Mouse (Mus musculus) megakaryocyte, adult 5-6 weeks (primary cell): ENCODE results near the gene Hipk2. TPM values are rescaled to one million over a fixed set of nuclear protein-coding genes. Genes with fewer than 3 reads are reported as not detected.

Experiments
- ATAC-seq: 2 replicates; pipeline ENCODE4 v1.8.0; 2016; ENCODE audit warnings: mild to moderate bottlenecking, inconsistent platforms; ENCODE audit not compliant: poor library complexity, severe bottlenecking
- total RNA-seq, 2 experiments: library from RNA; stranded (forward) in 1 of 2; stranded (reverse) in 1 of 2; fragments of 153-499, 151-499 nt in 1 of 2; fragments of 221-1000, 200-1000 nt in 1 of 2; gene quantifications; 2 replicates each; pipeline versions ENCODE4 v1.2.3 to v1.2.4; 2015 to 2017

The Hipk2 gene
- total RNA-seq, 2 experiments from 2014 or later, result 9.5 to 54.5 TPM

DNA sequence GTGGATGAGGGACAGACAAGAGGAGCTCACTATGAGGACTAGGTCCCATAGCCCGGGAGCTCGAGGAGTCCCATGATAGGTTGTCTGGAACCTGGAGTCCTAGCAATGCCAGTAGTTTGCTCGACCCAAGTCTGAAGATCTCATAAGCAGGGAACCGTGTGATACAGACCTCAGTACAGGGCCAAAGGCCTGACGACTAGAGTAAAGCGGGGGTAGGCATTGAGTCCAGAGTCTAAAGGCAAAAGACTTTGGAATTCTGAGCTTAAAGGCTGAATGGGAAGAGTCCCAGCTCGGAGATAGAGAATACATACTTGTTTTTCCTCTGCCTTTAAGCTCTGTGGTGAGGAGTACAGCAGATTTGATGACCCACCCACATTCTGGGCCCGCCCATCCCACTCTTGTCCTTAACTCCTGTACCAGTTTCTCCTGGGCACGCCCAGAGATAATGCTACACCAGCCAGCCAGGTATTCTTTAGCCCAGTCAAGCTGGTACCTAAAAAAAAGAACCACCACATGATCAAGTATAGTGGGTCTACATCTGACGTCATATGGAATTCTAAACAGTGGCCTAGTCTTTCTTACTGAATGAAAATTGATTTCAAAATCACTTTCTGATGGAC lies 27.0 kb upstream of the Hipk2 start:
- ATAC-seq, result no peak

DNA sequence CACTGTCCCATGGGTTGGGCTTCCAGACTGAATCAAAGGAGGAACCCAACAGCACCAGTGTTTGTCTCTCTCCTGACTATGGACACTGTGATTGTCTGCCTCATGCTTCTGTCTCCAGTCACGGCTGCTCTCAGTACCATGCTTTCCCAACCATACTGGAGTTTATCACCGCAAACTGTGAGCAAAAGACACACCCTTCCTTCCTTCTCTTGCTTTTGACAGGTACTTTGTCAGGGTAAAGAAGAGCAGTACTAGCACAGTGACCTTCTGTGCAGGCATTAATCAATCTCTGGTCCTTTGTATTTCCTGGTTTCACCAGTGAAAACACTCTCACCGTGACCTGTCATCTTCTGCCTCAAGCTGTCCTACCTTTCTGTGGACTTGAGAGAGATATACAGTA lies 25.7 kb upstream of the Hipk2 start:
- ATAC-seq, result peak; percentile 28; the same call in 1 of the 2 replicates

GRCm38 (mm10) chr6:38901152-38901551 lies 25.2 kb upstream of the Hipk2 start:
- peak; percentile 75 for ATAC-seq

GRCm38 (mm10) chr6:38900479-38901126 lies 24.6 kb upstream of the Hipk2 start:
- ATAC-seq, result 0 out of 2 replicates have a peak, but pooled peaks have one; percentile 34

DNA sequence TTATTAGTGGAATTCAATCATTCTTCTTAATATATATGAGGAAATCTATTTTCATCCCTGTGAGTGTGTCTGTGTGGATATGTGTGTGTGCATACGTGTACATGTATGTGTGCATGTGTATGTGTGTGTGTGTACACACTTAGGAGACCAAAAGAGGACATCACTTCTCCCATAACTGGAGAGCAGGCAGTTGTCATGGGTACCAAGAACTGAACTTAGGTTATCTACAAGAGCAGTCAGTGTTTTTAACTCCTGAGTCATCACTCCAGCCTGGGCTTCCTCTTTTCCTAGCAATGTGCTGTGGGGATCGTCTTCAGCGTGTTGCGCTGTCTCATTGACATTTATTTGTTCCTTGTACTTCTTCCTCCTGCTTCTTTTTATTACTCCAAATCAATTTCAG lies 24.1 kb upstream of the Hipk2 start:
- ATAC-seq, result peak; percentile 87

DNA sequence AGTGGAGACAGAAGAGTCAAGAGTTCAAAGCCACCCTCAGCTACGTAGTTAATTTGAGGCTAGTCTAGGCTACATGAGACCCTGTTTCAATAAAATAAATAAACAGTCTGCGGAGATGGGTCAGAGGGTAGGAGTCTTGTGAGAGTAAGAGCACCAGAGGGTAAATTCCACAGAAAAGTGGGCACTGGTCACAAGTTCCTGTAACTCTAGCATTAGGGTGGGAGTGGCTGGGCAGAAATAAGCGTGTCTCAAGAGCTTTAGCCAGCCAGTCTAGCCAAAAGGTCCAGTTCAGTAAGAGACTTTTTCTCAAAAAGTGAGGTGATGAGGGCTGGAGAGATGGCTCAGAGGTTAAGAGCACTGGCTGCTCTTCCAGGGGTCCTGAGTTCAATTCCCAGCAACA lies 17.6 kb upstream of the Hipk2 start:
- no peak for ATAC-seq

DNA sequence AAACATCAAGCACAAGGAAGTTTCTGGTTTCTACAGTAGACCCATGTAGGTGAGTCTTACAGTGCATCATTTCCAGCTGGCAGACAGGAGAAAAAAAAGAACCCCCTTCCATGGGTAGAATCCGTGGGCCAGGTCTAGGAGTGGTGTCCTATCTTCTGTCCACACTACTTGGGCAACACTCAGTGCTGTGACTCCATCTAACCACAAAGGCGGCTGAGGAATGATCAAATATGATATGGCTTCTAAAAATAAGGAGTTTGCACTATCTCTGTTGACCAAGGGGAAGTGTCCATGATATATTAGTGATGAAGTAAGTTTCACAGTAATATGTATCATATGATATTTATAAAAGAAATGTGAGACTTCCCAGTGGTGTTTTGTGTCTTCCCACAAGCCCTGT lies 16.1 kb upstream of the Hipk2 start:
- 0 out of 2 replicates have a peak, but pooled peaks have one; percentile 30 for ATAC-seq

GRCm38 (mm10) chr6:38889156-38889555 lies 13.2 kb upstream of the Hipk2 start:
- no peak for ATAC-seq

- ATAC-seq, result no peak
Measured at GRCm38 (mm10) chr6:38887436-38887835, 11.5 kb upstream of the Hipk2 start.

GRCm38 (mm10) chr6:38885132-38885531 lies 9.2 kb upstream of the Hipk2 start:
- no peak for ATAC-seq

DNA sequence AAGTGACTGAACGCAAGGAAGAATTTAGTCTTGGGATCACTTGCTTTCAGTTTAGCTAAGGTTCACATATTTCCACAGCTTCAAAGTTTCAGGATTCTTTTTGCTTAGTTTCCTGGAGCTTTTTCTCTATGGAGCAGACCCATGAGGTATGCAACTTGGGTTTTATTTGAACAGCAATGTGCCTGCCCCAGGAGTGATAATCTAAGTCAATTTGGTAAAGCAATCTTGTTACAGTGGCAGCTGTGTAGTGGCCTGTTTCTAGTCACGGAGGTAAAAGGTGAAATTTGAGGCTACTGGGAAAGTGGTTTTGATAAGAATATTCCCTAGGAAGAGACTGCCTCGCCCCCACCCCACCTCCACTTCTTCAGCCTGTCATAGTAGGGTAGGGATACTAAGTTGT lies 8.5 kb upstream of the Hipk2 start:
- no peak for ATAC-seq

GRCm38 (mm10) chr6:38882728-38883171 lies 6.8 kb upstream of the Hipk2 start:
- ATAC-seq, result peak; percentile 67

- peak; percentile 66 for ATAC-seq
Measured at GRCm38 (mm10) chr6:38881975-38882374, 6.0 kb upstream of the Hipk2 start.

DNA sequence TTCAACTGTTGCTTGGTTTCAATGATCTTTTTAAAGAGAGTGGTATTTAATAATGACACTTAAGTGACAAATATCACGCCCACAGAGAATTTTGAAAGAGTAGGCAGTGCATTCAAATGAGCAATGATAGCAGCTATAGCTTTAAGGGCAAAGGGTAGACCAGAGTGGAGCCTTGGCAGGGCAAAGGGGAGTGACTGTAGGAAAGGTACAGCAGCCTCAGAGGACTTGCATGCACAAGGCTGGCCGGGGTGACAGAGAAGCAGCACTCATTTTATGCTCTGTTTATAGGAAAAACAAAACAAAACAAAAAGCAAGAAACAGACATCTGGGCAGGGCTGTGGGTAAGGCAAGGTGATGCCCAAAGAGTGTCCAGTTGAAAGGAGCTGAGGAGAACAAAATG lies 5.5 kb upstream of the Hipk2 start:
- no peak for ATAC-seq

GRCm38 (mm10) chr6:38877674-38878073 lies 1.7 kb upstream of the Hipk2 start:
- ATAC-seq, result no peak

DNA sequence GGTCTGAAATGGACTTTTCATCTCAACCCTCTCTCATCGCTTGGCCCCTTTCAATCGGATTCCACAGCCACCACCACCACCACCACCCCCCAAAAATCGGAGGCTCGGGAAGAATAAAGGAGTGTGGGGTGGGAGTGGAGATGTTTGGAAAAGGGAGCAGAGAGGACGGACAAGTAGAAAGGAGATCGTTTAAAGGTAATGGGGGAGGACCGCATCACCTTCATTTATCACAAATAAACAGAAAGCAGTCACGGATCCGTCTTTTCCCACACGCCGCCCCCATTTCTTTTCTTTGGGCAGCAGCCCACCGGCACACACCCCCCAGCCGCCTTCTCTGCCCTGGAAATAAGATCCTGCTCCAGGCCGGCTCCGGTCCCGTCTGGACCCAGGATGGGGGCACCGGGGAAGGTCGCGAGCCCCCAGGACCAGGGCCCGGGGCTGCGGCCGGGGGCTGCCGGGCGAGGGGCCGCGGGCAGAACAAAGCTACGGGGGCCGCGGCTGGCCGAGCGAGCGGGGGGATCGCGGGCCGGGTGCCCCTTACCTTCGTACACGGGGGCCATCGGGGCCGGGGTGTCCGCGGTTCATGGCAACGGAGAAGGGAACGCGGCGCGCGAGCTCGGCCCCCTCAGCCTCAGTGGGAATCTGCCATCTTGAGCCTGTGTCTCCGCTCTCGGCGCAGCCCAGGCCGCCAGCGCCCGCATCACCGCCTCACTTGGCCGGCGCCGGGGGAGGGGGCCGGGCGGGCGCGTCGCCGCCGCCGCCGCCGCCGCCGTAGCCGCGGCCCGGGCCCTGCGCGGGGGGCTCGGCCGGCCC lies 501 bp downstream of the Hipk2 start, which contains the start of gene Tbxas1:
Tbxas1 (plus strand) TSS at position 147 of the 813 bp plus-strand sequence.
- peak; percentile 41 for ATAC-seq

GRCm38 (mm10) chr6:38874565-38875257 lies 1.3 kb downstream of the Hipk2 start:
- ATAC-seq, result no peak

GRCm38 (mm10) chr6:38874035-38874434 lies 1.9 kb downstream of the Hipk2 start:
- ATAC-seq, result 0 out of 2 replicates have a peak, but pooled peaks have one; percentile 35

DNA sequence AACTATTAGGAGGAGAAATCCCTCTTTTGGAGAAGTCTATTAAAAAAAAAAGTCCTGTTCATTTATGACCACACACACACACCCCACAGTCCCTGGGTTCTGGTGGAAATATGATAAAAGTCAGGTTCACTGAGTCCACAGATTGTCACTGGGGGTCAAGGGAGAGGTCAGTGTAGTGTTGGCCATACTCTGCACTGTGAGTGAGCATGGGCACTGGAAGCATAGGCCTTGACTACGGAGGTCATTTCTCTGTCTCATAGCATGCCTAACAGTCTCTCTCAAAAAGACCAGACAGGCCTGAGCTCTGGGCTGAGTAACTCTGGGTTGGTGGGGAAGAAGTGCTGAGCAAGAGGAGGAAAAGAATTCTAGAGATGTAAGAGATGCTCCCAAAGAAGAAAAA lies 2.6 kb downstream of the Hipk2 start:
- no peak for ATAC-seq

DNA sequence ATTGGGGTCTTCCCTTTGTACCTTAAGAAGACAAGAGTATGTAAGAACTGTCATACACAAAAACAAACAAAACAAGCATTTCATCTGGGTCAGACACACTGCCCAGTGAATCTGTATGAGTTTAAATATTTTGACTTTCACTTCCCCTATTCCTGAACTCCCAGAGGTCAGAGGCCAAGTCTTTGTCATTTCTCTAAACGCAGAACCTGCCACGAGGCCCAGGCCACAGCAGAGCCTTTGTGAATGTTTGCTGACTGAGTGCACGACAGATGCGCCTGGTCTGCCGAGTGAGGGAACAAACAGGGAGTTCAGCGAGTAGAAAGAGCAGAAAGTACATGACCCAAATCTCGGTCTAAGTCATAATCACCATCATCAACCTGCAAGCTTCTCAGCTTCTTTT lies 4.9 kb downstream of the Hipk2 start:
- peak; percentile 73 for ATAC-seq

- no peak for ATAC-seq
Measured at GRCm38 (mm10) chr6:38870070-38870469, 5.9 kb downstream of the Hipk2 start.
